Mouse (Mus musculus) left cerebral cortex, adult 18-20 months (tissue): ENCODE results near the gene Gm42906. TPM values are rescaled to one million over a fixed set of nuclear protein-coding genes. Genes with fewer than 3 reads are reported as not detected.
A peak's percentile ranks its signal among the peaks of the same experiment; 100 is the strongest.

Experiments used
- DNase-seq, 2 experiments: peaks; one replicate each; pipeline ENCODE4 v3.0.0; 2021 to 2022; ENCODE audit warnings: low spot score in 2 of 2, mixed read lengths in 1 of 2
- total RNA-seq, 2 experiments: library from RNA; stranded (reverse); gene quantifications; 2 replicates each; pipeline ENCODE4 v1.2.3; 2021

The Gm42906 gene
- total RNA-seq, 2 experiments from 2014 or later, result 1.1 TPM; not detected in 1

DNA sequence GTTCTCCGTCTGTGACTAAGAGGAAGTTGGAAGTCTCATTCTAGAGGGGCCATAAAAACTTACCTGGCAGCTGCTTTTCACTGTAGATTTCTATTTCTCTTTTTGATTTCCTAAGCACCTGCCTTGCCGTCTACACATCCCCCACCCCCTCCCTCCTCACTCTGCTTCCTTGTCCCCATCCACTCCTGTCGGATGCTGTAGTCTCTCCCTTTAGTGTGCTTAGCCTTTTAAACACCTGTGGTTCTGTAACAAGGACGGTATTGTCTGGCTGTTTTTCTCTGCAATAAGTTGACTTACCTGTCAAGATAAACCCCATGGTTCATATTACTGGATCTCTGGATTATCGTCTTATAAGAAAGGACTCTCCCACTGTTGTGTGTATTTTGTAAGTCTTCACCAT, 182.4 kb downstream of the Gm42906 start:
- no peak for DNase-seq

DNA sequence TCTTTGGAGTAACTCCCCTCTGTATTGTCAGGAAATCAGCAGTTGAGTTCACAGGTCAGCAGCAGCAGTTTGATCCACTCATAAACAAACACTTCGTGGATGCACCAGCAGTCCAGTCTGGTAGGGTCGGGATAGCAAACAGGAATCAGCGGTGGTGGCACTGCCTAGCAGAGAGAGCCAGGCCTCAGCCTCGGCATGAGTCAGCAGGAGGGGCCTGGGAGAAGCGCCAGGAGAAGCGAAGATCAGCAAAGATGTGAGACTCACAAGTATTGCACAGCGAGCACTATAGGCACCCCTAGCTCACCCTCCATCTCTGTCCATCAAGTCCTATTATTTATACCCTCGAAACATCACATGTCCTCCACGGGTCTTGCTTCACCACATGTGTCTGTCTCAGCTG, 189.2 kb downstream of the Gm42906 start:
- DNase-seq, result no peak

DNA sequence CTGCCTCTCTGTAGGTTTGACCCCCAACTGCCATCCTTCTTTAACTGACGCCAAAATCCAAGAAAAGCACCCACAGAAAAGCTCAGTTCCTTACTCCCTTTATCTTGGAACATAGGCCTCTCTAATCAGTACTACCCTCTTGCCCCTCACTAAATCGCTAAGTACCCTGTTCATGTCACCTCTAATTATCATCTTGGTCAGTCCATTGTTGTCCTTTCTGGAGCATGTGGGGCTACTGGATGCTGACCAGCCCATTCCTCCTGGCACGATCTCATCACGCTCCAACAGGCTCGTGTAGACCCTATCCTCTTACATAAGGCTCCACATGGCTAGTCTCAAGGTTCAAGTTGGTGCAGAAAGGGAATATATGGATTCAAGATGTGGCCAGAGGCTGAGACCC, 191.6 kb downstream of the Gm42906 start:
- DNase-seq, result no peak

DNA sequence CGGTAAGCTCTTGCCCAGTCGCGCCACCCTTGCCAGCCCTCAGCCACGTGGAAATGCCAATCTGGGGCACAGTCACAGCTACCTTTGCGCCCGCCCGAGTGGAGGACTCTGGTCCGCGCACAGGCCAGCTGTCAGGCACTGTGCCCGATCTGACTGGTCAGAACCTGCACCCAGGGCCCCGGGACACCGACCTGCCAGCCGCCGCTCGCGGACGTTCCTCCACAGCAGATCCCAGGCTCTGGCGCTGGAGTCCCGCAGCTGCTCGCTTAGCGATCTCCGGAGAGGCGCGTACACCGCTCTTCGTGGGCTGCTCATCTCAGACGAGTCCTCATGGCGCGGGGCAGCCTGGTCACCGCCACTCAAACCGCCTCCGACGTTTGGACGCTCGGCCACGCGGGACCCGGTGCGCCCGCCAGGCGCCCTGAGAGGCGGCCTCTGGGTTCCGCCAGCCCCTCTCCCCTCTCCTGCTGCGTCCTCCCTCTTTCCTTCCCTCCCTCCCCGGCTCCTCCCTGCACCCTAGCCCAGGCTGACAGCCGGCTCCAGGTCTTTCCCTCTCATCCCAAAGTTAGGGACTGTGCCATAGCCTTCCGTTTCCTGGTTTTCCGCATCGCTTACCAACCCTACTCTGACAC, 194.4 kb downstream of the Gm42906 start, which contains the start of gene Stard13:
Stard13 (minus strand) TSS at position 437 of the 632 bp plus-strand sequence.
- peak; percentile 37 to 49 for DNase-seq

DNA sequence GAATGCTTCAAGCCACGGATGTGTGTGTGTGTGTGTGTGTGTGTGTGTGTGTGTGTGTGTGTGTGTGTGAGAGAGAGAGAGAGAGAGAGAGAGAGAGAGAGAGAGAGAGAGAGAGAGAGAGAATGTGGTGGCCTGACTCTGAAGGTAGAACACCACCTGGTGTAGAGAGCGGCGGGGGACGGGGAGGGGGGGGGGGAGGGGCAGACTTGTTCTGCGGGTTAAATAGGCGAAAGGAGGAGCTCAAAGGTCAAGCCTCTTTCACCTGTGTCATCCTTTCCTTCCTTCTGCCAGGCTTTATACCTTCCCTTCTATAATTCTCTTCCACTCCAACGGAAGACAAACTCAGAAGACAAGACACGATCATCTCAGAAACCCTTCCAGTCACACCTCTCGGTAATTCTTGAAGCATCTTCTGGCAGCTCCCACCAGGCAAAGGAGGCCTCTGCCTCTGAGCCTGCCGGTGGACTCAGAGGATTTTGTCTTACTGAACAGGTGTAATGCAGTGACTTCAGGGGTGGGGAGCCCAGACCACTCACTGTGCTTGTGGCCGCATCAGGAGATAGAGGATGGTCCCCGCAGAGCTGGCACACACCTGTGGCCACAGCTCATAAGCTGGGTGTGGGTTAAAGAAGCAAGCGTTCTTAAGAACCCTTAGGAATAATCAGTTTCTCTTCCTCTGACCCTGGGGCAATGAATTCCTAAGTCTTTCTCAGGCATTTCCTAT, 195.2 kb downstream of the Gm42906 start:
- no peak for DNase-seq

DNA sequence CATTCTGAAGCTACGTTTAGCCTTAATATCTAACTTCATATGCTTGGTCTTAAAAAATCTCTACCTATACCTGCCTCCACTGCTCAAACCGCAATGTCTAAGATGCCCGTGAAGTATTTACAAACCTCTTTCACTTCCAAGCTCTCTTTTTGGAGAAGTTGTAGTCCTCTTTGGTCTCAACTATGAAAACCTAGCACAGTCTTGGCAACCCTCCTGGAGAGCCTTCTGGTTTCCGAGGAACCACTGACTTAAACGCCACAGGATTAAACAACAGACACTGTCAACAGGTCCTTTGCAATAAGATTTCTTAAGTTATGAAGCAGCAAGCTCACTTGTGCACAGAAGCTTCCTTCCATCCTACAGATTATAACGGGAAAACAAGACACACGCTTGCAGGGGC, 196.1 kb downstream of the Gm42906 start:
- DNase-seq, result no peak

DNA sequence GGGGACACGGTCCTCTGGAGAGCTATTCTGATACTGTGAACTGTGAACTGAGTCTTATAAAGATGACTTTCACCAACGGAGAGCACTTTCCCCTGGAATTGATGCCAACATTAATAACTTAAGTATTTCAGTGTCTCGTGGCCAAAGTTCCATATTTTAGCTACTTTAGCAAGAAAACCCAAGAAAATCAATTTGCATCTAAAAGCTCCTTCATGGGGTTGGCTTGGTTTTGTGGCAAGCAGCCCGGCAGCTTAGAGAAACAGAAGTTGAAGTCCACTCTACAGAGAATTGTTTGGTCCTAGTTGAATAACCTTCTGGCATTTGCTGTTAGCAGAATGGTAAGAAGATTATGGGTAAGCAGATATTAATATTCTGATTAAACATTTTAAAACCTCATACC, 196.6 kb downstream of the Gm42906 start:
- DNase-seq, result no peak

DNA sequence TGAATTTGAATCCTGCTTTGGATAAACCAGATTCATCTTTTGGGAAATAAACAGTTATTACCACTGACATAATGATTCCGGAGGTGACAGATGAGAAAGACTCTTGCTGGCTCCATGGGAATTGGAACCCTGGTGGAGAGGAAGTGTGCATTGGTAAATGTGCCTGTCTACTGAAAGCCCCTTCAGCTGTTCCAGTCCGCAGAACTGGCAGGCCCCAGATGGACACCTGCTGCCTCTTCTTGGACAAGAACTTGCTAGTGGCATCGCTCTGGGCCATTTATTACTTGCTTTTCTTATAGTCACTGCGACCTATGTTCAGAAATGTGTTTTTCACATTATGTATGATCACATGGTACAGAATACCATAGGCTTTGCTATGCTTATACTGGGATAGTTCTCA, 197.5 kb downstream of the Gm42906 start:
- no peak for DNase-seq

DNA sequence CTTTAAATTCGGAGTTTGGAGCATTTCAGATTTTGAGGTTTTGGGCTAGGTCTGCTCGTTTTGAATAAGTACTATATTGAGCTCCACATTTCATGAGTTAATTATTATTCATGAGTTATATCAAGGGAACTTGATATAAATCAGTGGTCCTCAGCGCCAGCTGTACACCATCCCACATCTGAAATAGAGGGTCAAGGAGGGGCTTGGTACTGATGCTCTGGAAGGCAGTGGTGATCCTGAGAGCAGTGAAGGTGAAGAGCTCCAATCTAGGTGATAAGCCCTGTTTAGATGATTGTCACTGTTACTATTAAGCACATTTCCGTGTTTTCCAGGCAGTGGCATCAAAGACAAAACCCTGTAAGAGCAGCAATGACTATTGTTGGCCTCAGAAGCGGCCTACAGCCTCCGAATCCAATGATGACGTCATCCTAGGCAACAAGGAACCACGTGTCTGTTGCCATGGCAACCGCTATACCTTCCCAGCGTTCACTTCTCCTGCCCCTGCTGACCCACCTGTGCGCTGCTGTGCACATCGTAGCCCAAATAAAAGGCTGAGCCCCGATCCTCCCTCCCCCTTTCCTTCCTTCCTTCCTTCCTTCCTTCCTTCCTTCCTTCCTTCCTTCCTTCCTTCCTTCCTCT, 199.5 kb downstream of the Gm42906 start:
- DNase-seq, result no peak

DNA sequence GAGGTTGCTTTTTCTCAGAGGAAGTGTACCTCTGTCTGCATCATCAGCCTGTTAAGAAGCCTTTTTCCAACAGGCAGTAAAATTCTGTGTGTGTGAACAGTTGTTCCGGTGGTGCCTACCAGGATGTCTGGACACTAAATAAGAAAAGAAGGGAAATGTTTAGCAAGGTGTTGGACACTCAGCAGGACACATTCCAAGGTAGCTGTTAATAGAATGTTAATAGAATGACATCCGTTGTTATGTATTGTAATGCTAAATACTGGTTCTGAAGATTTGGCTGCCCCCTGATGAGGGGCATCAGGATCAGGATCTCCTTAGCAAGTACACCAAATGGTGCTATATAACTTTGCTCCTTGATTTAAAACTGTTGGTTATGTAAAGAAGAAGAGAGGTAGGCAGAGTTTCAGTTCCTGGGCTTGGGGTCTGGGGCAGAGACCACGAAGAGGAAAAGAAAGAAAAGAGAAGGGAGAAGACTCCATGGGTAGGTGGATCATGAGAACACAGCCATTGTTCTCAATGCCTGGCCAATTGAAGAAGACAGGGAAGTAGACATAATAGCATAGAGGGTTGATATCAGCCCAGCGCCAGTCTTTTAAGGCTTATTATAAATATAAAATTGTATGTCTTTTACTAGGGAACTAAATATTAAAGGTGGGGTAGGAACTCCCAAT, 204.1 kb downstream of the Gm42906 start:
- no peak for DNase-seq

DNA sequence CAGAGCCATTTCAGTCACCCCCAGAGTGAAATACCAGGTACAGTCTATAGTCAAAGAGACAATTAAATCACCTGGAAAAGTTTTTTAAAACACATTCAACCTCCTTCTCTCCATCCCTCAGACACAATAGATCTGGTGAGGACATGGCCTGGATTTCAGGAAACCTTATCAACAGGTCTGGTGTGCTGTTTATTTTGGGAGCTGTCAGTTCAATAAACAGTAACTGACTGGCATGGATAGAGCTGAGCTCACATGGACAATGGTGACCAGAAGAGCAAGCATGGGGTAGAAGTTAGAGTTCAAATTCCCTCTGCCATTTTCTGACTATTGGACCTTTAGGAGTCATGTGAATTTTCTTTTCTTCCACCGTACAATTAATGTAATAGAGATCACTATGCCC, 205.2 kb downstream of the Gm42906 start:
- no peak for DNase-seq

DNA sequence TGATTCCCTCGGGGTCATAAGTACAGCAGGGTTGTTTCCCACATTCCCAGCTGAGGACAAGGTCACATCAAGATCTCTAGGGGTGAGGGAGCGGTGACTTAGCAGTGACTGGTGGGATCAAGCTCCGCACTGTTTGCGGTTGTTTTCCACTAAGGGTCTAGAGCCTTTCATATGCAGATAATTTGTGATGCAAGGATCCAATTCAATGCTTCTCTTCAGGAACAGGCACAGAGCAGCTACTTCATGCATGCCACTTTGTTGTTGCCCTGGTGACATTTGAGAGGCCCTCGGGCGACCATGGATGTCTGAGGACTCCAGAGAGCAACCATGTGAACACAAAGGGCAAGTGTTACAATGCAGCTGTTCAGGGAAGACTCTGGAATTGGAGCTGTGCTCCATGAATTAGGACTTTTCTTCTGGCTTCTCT, 209.3 kb downstream of the Gm42906 start:
- no peak for DNase-seq

DNA sequence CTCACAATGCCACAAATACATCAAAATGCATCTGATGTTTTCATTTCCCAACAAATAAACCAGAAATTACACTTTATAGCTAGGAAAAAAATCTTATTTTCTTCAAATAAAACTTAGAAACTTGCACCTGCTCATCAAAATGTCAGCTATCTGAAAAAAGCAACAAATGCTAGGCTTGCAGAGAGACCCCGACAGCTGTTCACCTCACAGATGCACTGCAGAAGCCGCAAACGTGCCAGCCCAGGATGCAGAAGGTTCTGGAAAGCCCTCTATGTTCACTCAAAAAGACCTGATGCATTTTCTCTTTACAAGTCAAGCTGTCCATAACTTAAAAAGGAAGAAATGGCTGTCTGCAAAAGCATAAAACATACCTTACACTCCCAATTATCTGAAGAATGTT, 214.9 kb downstream of the Gm42906 start:
- no peak for DNase-seq

DNA sequence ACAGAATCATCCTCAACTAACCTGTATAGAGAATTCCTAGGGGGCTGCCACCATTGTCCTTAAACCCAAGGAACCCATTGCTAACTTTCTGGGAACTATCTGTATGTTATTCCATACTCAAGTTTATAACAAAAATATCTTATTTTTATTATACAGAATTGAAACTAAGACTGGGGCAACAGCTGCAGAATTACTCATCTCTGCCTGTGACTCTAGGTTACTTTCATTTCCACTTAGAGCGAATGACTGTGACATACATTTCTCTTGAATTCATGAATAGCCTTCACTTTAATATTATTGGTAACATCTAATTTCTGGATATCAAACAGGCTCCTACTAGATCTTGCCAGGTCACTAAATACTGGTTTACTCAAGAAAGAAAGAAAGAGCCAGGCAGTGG, 217.1 kb downstream of the Gm42906 start:
- DNase-seq, result no peak

DNA sequence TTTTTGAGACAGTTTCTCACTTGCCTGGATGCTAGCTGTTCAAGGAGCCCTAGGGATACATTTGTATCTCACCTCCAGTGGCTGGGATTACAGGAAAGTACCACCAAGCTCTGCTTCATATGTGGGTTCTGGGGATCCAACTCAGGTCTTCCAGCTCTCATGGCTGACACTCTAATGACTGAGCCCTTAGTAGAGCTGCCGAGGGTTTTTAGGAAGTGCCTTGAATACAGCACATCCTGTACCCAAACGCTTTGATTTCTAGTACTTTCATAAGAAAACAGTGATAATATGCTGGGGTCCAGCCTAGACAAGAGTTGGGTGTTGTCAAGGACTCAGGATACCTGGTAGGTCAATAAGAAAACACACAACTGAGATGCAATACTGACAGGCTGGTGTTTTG, 217.9 kb downstream of the Gm42906 start:
- no peak for DNase-seq

DNA sequence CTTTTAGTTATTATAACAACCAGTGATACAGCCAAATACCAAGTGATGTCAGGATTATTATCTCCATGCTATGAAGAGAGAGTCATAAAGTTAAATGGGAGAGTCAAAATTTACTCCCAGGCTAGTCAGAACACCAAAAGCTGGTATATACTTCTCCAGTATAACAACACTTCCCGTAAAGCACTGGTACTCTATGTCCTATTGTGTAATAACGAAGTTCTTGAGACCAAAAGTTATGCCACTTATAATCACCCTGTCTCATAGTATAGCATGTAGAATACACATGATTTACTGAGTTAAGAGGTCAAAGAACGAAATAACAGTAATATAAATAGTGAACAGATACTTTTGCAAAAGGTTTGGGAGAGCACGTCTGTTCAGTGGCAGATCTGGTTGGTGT, 222.9 kb downstream of the Gm42906 start:
- no peak for DNase-seq

DNA sequence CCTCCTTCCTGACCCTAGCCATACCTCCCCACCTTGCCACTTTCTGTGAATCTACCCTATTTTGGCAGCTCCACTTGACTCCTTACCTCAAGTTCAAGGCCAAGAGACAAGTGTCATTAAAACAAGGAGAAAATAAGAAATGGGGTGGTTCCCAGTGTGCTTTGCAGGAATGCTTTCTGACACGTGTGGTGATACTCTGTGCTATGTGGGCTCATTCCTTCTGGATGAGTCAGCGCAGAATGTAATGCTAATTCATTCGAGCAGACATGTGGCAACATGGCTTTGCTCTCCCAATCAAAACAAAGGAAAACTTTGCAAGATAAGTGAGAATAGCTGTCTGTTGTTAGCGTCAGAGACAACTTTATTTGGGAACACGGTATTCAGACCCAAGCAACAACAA, 225.0 kb downstream of the Gm42906 start:
- no peak for DNase-seq

DNA sequence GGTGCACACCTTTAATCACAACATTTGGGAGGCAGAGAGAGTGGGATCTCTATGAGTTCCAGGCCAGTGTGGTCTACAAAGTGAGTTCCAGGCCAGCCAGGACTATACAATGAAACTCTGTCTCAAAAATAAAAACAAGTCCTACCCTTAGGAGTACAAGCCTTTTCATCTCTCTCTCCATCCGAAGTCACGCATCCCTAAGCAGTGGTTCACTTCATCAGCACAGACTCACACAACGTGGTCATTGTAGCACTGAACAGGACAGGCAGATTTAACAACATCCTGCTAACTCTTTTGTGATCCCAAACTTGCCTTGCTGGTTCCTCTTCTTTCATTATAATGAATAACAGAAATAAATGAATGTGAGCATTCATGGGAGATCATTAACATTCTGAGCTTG, 226.7 kb downstream of the Gm42906 start:
- DNase-seq, result no peak

DNA sequence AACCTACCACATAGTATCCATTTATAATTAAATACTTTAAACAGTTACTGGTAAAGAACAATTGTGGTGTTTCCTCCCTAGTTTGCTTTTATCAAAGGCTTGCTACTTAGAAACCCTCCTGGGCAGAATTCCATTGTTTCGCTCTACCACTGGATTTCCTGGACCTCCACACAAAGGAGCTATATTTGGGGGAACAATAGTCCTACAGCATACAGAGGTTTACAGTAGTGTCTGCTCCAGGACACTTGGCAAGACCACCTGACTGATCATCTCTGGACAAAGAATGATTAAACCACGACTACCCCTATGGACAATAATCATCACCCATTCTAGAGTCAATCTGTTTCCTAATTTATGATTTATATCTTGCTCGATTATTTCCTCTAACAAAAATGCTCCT, 228.7 kb downstream of the Gm42906 start:
- DNase-seq, result no peak

DNA sequence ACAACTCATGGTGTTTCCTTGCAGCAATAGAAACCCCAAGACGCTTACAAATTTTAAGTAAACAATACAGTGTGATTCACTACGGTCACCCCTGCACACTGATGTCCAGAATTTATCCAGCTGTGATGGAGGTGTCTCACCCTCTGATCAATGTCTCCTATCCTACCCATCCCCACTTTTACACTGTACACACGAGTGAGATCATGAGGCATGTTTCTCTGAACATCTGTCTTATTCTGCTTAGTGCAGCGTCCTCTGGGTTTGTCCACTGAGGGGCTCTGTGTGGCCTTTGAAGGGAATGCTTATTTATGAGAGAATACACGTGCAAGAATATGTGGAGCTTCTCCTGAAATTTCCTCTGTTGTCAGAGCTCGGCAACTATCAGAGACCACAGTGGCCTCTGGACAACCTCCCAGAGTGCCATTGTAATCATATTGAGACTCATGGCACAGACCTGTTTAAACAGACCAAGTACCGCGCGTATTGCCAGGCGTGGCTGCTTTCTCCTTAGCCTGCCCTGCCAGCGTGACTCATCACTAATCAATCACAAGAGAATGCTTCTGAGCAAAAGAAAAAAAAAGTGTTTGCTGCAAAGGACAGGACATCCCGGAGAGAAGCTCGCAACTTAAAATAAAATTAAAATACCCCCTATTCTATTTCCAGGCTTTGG, 231.2 kb downstream of the Gm42906 start:
- no peak for DNase-seq

DNA sequence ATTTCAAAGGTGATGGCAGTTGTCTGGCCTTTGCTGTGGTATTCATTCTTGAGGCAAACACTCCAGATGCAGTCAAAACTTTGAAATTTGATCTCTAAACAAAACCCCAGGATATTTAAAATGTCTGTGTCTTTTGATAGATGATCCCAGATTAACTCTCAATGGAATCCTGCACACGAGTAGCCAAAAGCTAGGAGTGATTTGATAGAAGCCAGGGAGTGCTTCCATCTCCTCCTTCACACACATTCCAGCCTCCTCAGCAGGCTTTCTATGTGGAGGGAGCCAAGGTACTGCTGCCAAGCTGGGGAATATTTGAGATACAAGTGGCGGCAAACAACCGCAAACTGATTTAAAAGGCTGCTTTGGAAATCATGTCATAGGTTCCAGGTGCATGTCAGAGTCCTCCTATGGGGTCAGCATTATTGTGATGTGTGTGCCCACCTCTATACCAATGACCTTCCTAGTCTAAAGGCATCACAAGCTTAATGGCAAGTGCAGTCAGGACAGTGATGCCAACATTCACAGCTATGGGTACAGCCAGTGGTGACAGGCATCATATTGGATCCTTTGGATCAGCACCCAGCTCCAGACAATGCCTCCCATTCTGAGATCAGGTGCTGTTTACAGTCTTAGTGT, 234.0 kb downstream of the Gm42906 start:
- no peak for DNase-seq
